Mouse (Mus musculus) ZHBTc4 (cell line): ENCODE measurements around the gene Bag6.

Source experiments
- DNase-seq: peaks from one replicate; pipeline ENCODE4 v3.0.0-alpha.2; 2011; ENCODE audit warnings: low read depth, low spot score

Bag6 gene

DNA sequence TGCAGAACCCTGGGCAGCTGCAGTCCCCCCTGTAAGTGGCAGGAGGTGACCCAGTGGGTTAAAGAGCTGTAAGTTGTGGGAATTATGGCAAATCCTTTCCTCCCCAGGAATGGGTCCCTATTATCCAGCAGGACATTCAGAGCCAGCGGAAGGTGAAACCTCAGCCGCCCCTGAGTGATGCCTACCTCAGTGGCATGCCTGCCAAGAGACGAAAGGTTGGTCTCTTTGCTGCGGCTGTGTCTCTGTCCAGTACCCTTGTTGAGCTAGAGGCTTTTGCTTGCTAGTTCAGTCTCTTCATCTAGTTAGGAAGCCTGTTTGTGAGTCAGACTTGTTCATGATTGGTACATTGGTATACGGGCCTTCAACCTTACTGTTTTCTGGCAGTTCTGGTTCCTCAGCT lies 11.2 kb downstream of the Bag6 start:
- no peak for DNase-seq

DNA sequence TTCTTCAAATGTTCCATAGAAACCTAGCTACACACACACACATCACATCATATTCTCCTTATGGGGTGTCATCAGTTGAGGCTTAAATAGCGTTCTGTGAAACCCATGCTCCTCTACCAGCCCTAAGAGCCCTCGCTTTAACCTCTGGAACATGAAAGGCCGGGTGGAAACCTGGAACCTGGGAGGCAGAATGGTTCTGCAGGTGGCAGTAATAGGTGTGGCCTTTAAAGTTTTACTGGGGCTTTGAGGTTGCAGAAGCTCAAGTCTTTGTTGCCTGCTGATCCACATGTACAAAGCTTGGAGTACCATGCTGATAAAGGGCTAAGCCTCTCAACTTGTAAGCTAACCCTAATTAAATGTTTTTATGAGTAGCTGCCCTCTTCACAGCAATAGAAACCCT lies 12.4 kb downstream of the Bag6 start:
- no peak for DNase-seq

GRCm38 (mm10) chr17:35147922-35148639 lies 13.1 kb downstream of the Bag6 start:
- no peak for DNase-seq

GRCm38 (mm10) chr17:35152121-35152520 lies 17.1 kb downstream of the Bag6 start:
- DNase-seq = no peak

DNA sequence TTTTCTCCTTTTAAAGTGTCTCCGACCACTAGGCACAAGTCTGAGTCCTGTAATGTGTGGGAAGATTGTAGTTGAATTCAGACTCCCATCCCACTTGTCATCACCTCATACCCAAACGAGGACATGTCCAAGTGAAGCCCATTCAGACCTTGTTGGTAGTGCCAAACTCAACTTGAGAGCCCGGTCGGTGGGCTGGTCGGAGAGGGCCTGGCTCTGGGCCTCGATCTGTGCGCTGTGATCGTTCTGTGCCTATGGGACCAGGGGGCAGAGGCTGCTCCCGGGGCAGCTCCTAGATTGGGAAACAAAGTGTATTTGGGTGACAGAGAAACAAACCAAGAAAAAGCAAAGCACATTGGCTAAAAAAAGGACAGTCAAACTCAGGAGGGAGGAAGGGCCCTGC lies 18.1 kb downstream of the Bag6 start:
- DNase-seq = no peak

DNA sequence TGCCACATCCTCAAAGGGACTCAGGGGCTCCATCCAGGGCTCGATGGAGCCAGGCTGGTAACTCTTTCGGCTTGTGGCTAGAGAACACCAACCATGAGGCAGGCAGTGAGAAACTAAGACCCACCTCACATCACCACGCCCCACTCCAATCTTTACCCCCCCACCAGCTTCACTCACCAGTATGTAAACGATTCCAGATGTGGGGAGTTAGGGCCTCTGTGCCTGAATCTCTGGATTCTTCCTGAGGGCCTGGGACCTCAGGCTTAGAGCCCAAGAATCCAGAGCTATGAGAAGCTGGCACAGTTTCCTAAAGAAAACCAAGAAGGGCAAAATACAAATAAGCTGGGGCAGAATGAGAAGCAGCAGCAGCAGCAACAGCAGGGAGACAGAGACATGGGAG lies 19.0 kb downstream of the Bag6 start:
- no peak for DNase-seq

DNA sequence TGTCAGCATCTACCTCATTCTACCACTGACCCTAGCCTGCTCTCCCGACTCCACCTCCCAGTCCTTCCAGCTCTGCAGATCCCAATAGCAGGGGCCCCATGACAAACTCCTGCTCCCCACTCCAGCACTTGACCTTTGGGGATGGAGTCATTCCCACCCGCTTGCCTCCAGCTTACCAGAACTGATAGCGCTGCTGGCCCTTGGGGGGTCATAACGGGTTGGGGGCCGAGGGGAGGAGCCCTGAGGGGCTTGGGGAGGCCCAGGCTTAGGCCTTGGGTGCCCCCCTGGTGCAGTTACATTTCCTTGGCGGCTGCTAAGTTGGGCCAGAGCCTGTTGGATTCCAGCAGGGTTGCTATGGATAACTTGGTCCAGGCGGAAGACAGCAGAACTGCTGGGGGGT lies 19.6 kb downstream of the Bag6 start:
- no peak for DNase-seq

DNA sequence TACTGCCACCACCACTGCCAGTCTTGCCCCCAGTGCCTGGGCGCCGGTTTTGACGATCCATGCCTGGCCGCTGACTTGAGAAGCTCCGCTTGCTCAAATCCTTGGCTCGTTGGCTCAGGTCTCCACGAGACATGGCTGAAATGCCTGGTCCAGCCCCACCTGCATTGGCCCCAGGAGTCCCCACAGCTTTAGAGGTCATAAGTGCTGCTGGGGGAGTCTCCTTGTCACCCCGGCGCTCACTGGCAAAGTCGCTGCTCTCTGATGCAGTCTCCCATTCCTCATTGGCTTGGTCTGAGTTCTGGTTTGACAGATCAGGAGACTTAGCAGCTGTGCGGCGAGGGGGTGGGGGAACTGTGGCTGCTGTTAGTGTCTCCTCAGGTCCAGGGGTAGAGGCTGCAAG lies 20.5 kb downstream of the Bag6 start:
- no peak for DNase-seq

DNA sequence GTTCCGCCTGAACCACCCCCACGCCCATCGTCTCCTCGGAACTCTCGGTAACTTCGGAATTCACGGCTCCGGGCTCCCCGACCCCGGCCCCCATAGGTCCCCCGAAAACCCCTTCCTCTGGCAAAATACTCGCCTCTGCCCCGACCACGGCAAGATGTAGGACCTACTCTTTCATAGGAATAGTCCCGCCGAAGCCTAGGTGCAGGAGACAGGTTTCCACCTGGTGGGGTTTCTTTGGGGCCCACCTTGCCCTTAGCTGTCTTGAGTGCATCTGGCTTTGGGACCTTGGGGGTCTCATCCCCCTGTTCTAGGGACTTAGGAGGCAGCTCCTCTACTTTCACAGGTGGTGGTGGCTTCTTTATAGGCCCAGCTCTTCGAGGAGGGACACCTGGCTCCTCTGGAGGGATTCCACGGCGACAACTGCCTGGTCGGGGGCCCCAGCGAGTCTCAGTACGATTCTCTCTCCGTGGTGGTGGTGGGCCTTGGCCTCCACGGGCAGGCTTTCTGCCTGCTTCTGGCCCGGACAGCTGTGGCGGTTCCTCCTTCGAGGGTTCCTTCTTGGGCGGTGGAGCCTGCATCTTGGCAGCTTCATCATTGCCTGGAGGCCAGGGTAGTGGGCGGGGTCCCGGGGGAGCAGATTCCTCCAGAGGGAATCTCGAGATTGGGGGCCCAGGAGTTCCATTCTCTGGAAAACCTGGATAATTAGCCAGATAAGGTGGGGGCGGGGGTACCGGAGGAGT lies 21.7 kb downstream of the Bag6 start:
- DNase-seq = no peak

DNA sequence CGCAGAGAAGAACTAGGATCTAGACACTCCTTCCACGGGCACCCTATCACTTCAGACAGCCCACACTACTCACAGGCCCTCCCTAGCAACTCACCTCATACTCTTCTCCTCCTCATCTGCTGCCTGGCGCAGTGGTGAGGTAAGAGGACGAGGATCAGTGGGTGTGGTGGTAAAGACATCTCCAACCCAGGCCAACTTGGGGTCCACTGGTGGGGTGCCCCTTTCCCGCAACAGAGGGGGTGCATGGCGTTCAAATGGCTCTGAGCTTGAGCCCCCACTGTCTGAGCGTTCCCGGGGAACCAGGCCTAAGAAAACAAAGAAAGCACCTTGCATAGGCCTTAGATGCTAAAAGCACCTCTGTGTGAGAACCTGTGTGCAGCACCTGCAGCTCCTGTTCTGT lies 22.3 kb downstream of the Bag6 start:
- DNase-seq = no peak

- no peak for DNase-seq
Observed at GRCm38 (mm10) chr17:35157661-35158175, 22.7 kb downstream of the Bag6 start.

GRCm38 (mm10) chr17:35158850-35159593 lies 24.0 kb downstream of the Bag6 start:
- no peak for DNase-seq

- no peak for DNase-seq
Observed at GRCm38 (mm10) chr17:35159638-35160037, 24.7 kb downstream of the Bag6 start.

- no peak for DNase-seq
Observed at GRCm38 (mm10) chr17:35161421-35161820, 26.4 kb downstream of the Bag6 start.

GRCm38 (mm10) chr17:35162121-35162520 lies 27.1 kb downstream of the Bag6 start:
- no peak for DNase-seq

- DNase-seq = peak; percentile 46
Observed at GRCm38 (mm10) chr17:35162730-35163129, 27.8 kb downstream of the Bag6 start.

DNA sequence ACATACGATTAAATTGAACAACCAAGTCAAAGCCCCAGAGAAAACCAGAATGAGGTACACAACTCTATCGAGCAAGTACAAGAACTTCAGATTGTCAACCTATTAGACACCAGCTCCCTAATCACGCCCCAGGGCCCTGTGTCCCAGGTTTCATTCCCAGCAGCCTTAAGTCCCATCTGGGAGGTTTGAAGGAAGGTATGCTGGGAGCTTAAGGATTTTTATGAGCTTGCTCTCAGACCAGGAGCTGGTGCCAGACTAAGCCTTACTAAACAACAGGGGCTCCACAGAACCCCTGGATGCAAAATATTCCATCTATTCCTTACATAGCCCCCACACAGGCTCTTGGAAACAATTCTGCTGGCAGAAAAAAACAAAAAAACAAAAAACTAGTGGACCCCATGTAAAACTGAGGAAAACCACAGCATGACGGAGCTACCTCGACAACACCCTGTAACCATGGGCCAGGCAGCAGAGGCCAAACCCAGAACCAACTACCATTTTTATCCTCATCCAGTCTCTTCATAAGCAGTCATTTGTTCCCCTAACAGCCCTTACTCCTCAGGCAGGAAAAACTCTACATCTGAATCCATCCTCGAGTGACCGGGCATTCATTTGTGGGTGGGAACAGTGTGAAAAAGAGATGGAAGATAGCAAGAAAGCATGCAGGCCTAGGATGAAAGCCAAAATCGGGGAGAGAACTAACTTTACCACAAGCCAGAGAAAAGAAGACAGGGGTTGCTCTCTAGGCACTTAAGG lies 28.5 kb downstream of the Bag6 start:
- DNase-seq = no peak

- no peak for DNase-seq
Observed at GRCm38 (mm10) chr17:35164218-35164567, 29.2 kb downstream of the Bag6 start.

GRCm38 (mm10) chr17:35164568-35165450 lies 29.8 kb downstream of the Bag6 start, which contains the start of gene Prrc2a:
TSS of gene Prrc2a (minus strand) at chr17:35164897.
- DNase-seq = peak; percentile 100

- DNase-seq = no peak
Observed at GRCm38 (mm10) chr17:35165451-35166155, 30.6 kb downstream of the Bag6 start.
